26 mouse cellular contexts compared by ENCODE assay signal in genomic region chr12:113135401-113135800, GRCm38 (mm10). TPM values are rescaled to one million over a fixed set of nuclear protein-coding genes. Genes with fewer than 3 reads are reported as not detected.
DNase-seq lines count a peak whose midpoint lies in the region; ATAC-seq lines count a peak whose summit lies in the region.
"Had no signal": no experiment of that assay in that cellular context is flagged by ENCODE, and none has a peak within 500 bp of the region (broad histone marks: within the 10 kb centered on the region; RNA-seq: fewer than 3 reads in every experiment).

No protein-coding gene starts in this region.

- no peak overlapping the region for H3K4me3 ChIP-seq in heart, embryonic 10.5 days
- H3K4me3 ChIP-seq in heart, embryonic 14.5 days (ENCODE audit: control insufficient read depth in 1 of 2, insufficient read depth in 1 of 2, low read depth in 1 of 2, low read length in 2 of 2) = no peak overlapping the region
- no peak overlapping the region for H3K4me3 ChIP-seq in hindbrain, embryonic 13.5 days
- no peak overlapping the region for H3K4me3 ChIP-seq in hindbrain, embryonic 12.5 days
- H3K4me3 ChIP-seq: forebrain, embryonic 10.5 days; forebrain, embryonic 13.5 days; hindbrain, embryonic 10.5 days; hindbrain, embryonic 15.5 days had no signal

- no peak overlapping the region for H3K4me2 ChIP-seq in heart, embryonic 14.5 days (ENCODE audit: low read length)
- H3K4me2 ChIP-seq in hindbrain, embryonic 13.5 days = no peak overlapping the region
- H3K4me2 ChIP-seq in hindbrain, embryonic 12.5 days (replicated peaks) = no peak overlapping the region
- H3K4me2 ChIP-seq: forebrain, embryonic 13.5 days; hindbrain, embryonic 15.5 days had no signal

- WGBS in heart, embryonic 10.5 days = 84% methylated on average over 7 of the region's 7 CpGs
- 76% methylated on average over 7 of the region's 7 CpGs for WGBS in heart, embryonic 14.5 days
- 95% methylated on average over 7 of the region's 7 CpGs for WGBS in hindbrain, embryonic 13.5 days
- WGBS in hindbrain, embryonic 12.5 days = 96% methylated on average over 7 of the region's 7 CpGs

- H3K9ac ChIP-seq in heart, embryonic 14.5 days (ENCODE audit: low read length) = peak overlapping the region; percentile 47
- peak overlapping the region; percentile 35; the same call in 1 of the 2 replicates for H3K9ac ChIP-seq in hindbrain, embryonic 13.5 days
- no peak overlapping the region for H3K9ac ChIP-seq in hindbrain, embryonic 12.5 days
- H3K9ac ChIP-seq: forebrain, embryonic 13.5 days; hindbrain, embryonic 15.5 days had no signal

- no peak for ATAC-seq in heart, embryonic 14.5 days (ENCODE audit: insufficient number of reproducible peaks, insufficient read depth, low FRiP score, low read depth)
- no peak for ATAC-seq in hindbrain, embryonic 13.5 days (ENCODE audit: low FRiP score)
- no peak for ATAC-seq in hindbrain, embryonic 12.5 days (ENCODE audit: low FRiP score)
- ATAC-seq: forebrain, embryonic 13.5 days; forebrain, embryonic 16.5 days; intestine, postnatal 0 days; Patski had no signal

- H3K27me3 ChIP-seq in heart, embryonic 10.5 days (ENCODE audit: insufficient read depth, poor library complexity, severe bottlenecking) = no peaks in the 10 kb centered on the region
- H3K27me3 ChIP-seq in heart, embryonic 14.5 days (ENCODE audit: control insufficient read depth, insufficient read depth, low read length) = no peaks in the 10 kb centered on the region
- H3K27me3 ChIP-seq in hindbrain, embryonic 13.5 days = no peaks in the 10 kb centered on the region
- no peaks in the 10 kb centered on the region for H3K27me3 ChIP-seq in hindbrain, embryonic 12.5 days
- H3K27me3 ChIP-seq: CH12.LX; forebrain, embryonic 13.5 days; hindbrain, embryonic 15.5 days; Patski had no signal

- no peak for DNase-seq in heart, embryonic 10.5 days (ENCODE audit: low spot score)
- no peak for DNase-seq in heart, adult 8-10 months (ENCODE audit: low spot score)
- DNase-seq in heart, postnatal 36 days = no peak
- DNase-seq: adrenal gland, postnatal 10 days; adrenal gland, postnatal 36 days; B cell, adult 2 months; cerebellum, adult 18-20 months; cerebellum, adult 9-10 months; cerebellum, postnatal 14 days; gastrocnemius, postnatal 10 days; gastrocnemius, postnatal 36 days; kidney, adult 2 months had no signal

- peak overlapping the region; percentile 85; the same call in 1 of the 2 replicates for H3K27ac ChIP-seq in heart, embryonic 10.5 days
- H3K27ac ChIP-seq in heart, embryonic 14.5 days (replicated peaks in 1 of 2; ENCODE audit: control insufficient read depth in 1 of 2, insufficient read depth in 1 of 2, low read depth in 2 of 2, low read length in 2 of 2) = no peak overlapping the region; a peak in 1 of 4 replicates
- H3K27ac ChIP-seq in hindbrain, embryonic 13.5 days = no peak overlapping the region
- H3K27ac ChIP-seq in hindbrain, embryonic 12.5 days = no peak overlapping the region
- H3K27ac ChIP-seq: forebrain, embryonic 10.5 days; forebrain, embryonic 13.5 days; hindbrain, embryonic 10.5 days; hindbrain, embryonic 15.5 days had no signal

- H3K36me3 ChIP-seq in heart, embryonic 10.5 days = peaks cover 76% of the 10 kb centered on the region
- peaks cover 73% of the 10 kb centered on the region for H3K36me3 ChIP-seq in heart, embryonic 14.5 days (ENCODE audit: control insufficient read depth, insufficient read depth, low read length)
- peaks cover 84% of the 10 kb centered on the region for H3K36me3 ChIP-seq in hindbrain, embryonic 13.5 days
- H3K36me3 ChIP-seq in hindbrain, embryonic 12.5 days = peaks cover 76% of the 10 kb centered on the region

- intact Hi-C loops in heart, postnatal 36 days (cut with DNase I) = no loop called here

- no peaks in the 10 kb centered on the region for H3K9me3 ChIP-seq in heart, embryonic 10.5 days
- no peaks in the 10 kb centered on the region for H3K9me3 ChIP-seq in heart, embryonic 14.5 days (ENCODE audit: control insufficient read depth, low read length)
- no peaks in the 10 kb centered on the region for H3K9me3 ChIP-seq in hindbrain, embryonic 13.5 days
- no peaks in the 10 kb centered on the region for H3K9me3 ChIP-seq in hindbrain, embryonic 12.5 days (replicated peaks)
- H3K9me3 ChIP-seq: forebrain, embryonic 10.5 days; forebrain, embryonic 13.5 days; hindbrain, embryonic 10.5 days; hindbrain, embryonic 15.5 days had no signal

- H3K4me1 ChIP-seq in heart, embryonic 10.5 days = peaks cover 86% of the 10 kb centered on the region
- peaks cover 74 to 81% of the 10 kb centered on the region in 2 experiments for H3K4me1 ChIP-seq in heart, embryonic 14.5 days (ENCODE audit: control insufficient read depth in 2 of 2, insufficient read depth in 2 of 2, low read length in 2 of 2)
- H3K4me1 ChIP-seq in hindbrain, embryonic 13.5 days (replicated peaks) = peaks cover 19% of the 10 kb centered on the region
- H3K4me1 ChIP-seq in hindbrain, embryonic 12.5 days = peaks cover 17% of the 10 kb centered on the region

RNA-seq across cellular contexts. Expression of gene Crip2, which starts 4.6 kb away (rescaled TPM):
- polyA plus RNA-seq in heart, embryonic 10.5 days (2016; fragmentation: Nextera tagmentation; extraction: Ambion mirVana) = 956 and 1,505 TPM in 2 replicates
- 1,000 to 10,000 TPM; 1,612 to 1,913 (median 1,690) TPM for total RNA-seq in heart, adult 8-10 months (2022)
- 1,706 and 1,786 TPM in 2 replicates for polyA plus RNA-seq in heart, embryonic 14.5 days (2014; fragmentation: Nextera tagmentation; extraction: Ambion mirVana)
- total RNA-seq in heart, postnatal 36 days (2021) = 1,000 to 10,000 TPM; 1,482 to 1,552 TPM
- 324 and 347 TPM in 2 replicates for polyA plus RNA-seq in hindbrain, embryonic 13.5 days (2015; fragmentation: Nextera tagmentation; extraction: Ambion mirVana)
- polyA plus RNA-seq in hindbrain, embryonic 12.5 days (2016; fragmentation: Nextera tagmentation; extraction: Ambion mirVana) = 217 and 245 TPM in 2 replicates

RNA-seq across cellular contexts. Expression of gene Crip1, which starts 10.7 kb away (rescaled TPM):
- polyA plus RNA-seq in heart, embryonic 10.5 days (2016; fragmentation: Nextera tagmentation; extraction: Ambion mirVana) = 511 and 613 TPM in 2 replicates
- 100 to 1,000 TPM; 154 to 215 (median 169) TPM for total RNA-seq in heart, adult 8-10 months (2022)
- 586 and 589 TPM in 2 replicates for polyA plus RNA-seq in heart, embryonic 14.5 days (2014; fragmentation: Nextera tagmentation; extraction: Ambion mirVana)
- 100 to 1,000 TPM; 190 to 198 TPM for total RNA-seq in heart, postnatal 36 days (2021)
- 47.1 and 48.0 TPM in 2 replicates for polyA plus RNA-seq in hindbrain, embryonic 13.5 days (2015; fragmentation: Nextera tagmentation; extraction: Ambion mirVana)
- 84.5 and 90.8 TPM in 2 replicates for polyA plus RNA-seq in hindbrain, embryonic 12.5 days (2016; fragmentation: Nextera tagmentation; extraction: Ambion mirVana)

RNA-seq across cellular contexts. Expression of gene Tedc1, which starts 20.8 kb away (rescaled TPM):
- polyA plus RNA-seq in heart, embryonic 10.5 days (2016; fragmentation: Nextera tagmentation; extraction: Ambion mirVana) = 32.7 and 33.5 TPM in 2 replicates
- under 1 TPM; 0.12 to 0.49 (median 0.33) TPM for total RNA-seq in heart, adult 8-10 months (2022)
- polyA plus RNA-seq in heart, embryonic 14.5 days (2014; fragmentation: Nextera tagmentation; extraction: Ambion mirVana) = 13.3 and 17.5 TPM in 2 replicates
- total RNA-seq in heart, postnatal 36 days (2021) = under 1 TPM; 0.19 to 0.49 TPM
- 19.9 and 20.7 TPM in 2 replicates for polyA plus RNA-seq in hindbrain, embryonic 13.5 days (2015; fragmentation: Nextera tagmentation; extraction: Ambion mirVana)
- polyA plus RNA-seq in hindbrain, embryonic 12.5 days (2016; fragmentation: Nextera tagmentation; extraction: Ambion mirVana) = 34.1 and 38.5 TPM in 2 replicates
- total RNA-seq: gastrocnemius, adult 18-20 months had no signal

RNA-seq across cellular contexts. Expression of gene Mta1, which starts 37.3 kb away (rescaled TPM):
- 12.0 and 17.5 TPM in 2 replicates for polyA plus RNA-seq in heart, embryonic 10.5 days (2016; fragmentation: Nextera tagmentation; extraction: Ambion mirVana)
- 10 to 100 TPM; 45.0 to 47.2 (median 46.1) TPM for total RNA-seq in heart, adult 8-10 months (2022)
- 14.6 and 15.5 TPM in 2 replicates for polyA plus RNA-seq in heart, embryonic 14.5 days (2014; fragmentation: Nextera tagmentation; extraction: Ambion mirVana)
- total RNA-seq in heart, postnatal 36 days (2021) = 10 to 100 TPM; 48.7 to 56.4 TPM
- polyA plus RNA-seq in hindbrain, embryonic 13.5 days (2015; fragmentation: Nextera tagmentation; extraction: Ambion mirVana) = 13.7 and 16.6 TPM in 2 replicates
- 16.9 and 18.9 TPM in 2 replicates for polyA plus RNA-seq in hindbrain, embryonic 12.5 days (2016; fragmentation: Nextera tagmentation; extraction: Ambion mirVana)

RNA-seq across cellular contexts. Expression of gene Tmem121, which starts 50.3 kb away (rescaled TPM):
- 2.6 and 6.1 TPM in 2 replicates for polyA plus RNA-seq in heart, embryonic 10.5 days (2016; fragmentation: Nextera tagmentation; extraction: Ambion mirVana)
- total RNA-seq in heart, adult 8-10 months (2022) = under 1 TPM in 2 of 4 experiments, not detected in 2; 0.16 to 0.22 TPM
- polyA plus RNA-seq in heart, embryonic 14.5 days (2014; fragmentation: Nextera tagmentation; extraction: Ambion mirVana) = 1.1 and 1.2 TPM in 2 replicates
- total RNA-seq in heart, postnatal 36 days (2021) = not detected
- 32.4 and 34.9 TPM in 2 replicates for polyA plus RNA-seq in hindbrain, embryonic 13.5 days (2015; fragmentation: Nextera tagmentation; extraction: Ambion mirVana)
- polyA plus RNA-seq in hindbrain, embryonic 12.5 days (2016; fragmentation: Nextera tagmentation; extraction: Ambion mirVana) = 22.9 and 23.2 TPM in 2 replicates
- total RNA-seq: CH12.LX; G1E; granulocyte monocyte progenitor cell, adult 5-6 weeks had no signal
- polyA plus RNA-seq: G1E had no signal
